Mouse (Mus musculus): Measurements from ENCODE around the gene Gpr137c. TPM values are rescaled to one million over a fixed set of nuclear protein-coding genes. Genes with fewer than 3 reads are reported as not detected.
A peak's percentile ranks its signal among the peaks of the same experiment; 100 is the strongest.

Gpr137c gene
- total RNA-seq, 2 experiments from 2014 or later = 24.5 to 26.7 TPM

DNA sequence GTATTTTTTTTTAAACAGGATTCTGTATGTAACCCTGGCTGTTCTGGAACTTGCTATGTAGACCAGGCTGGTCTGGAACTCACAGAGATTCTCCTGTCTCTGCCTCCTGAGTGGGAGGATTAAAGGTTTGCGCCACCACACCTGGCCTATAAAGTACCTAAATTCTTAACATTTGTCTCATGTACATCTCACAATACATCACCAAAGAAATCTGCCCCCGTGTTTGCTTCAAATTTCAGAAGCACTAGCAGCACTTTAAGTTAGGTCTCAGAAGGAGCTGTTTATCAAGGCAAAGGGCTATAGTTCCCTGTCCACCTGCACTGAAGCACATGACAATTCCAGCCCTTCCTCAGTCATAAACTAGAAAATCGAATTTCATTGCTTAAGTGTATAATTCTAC, 62.5 kb downstream of the Gpr137c start:
- intact Hi-C loops (cut with DNase I) = no loop called here
- no peak for DNase-seq

GRCm38 (mm10) chr14:45291608-45292007, 72.1 kb downstream of the Gpr137c start:
- no peak for DNase-seq
- intact Hi-C loops (cut with DNase I) = no loop called here

- no peak for DNase-seq
- intact Hi-C loops (cut with DNase I) = no loop called here
Observed at GRCm38 (mm10) chr14:45303939-45304338, 84.4 kb downstream of the Gpr137c start.

GRCm38 (mm10) chr14:45304389-45304788, 84.9 kb downstream of the Gpr137c start:
- intact Hi-C loops (cut with DNase I) = no loop called here
- no peak for DNase-seq

- intact Hi-C loops (cut with DNase I) = no loop called here
- DNase-seq = no peak
Observed at GRCm38 (mm10) chr14:45305852-45306251, 86.3 kb downstream of the Gpr137c start.

DNA sequence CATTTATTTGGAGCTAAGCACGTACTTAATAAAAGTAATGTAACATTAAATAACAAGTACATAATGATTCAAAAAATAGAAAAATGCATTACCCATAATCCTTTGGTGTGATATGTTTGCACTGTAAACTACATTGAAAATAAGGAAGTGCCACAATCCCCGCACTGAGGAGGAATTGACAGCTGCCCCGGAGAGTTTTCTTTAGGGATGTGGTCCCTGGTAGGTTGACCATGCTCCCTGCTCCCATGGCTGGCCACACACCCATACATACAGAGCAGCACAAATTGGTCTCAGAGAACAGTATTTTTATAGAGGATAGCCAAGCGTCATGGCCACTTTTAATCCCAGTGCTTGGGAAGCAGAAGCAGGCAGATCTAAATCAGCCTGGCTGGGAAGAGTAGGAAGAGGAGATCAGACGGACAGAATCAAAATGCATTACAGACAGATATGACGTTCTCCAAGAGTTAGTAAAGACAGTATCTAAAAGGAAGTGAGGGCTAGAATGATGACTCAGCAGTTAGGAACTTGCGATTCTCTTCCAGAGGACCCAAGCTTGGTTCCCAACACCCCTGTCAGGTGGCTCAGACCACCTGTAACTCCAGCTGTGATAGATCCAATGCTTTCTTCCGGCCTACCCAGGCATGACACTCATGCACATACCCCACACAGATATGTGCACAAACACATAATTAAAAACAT, 88.3 kb downstream of the Gpr137c start:
- DNase-seq = no peak
- intact Hi-C loops (cut with DNase I) = no loop called here

DNA sequence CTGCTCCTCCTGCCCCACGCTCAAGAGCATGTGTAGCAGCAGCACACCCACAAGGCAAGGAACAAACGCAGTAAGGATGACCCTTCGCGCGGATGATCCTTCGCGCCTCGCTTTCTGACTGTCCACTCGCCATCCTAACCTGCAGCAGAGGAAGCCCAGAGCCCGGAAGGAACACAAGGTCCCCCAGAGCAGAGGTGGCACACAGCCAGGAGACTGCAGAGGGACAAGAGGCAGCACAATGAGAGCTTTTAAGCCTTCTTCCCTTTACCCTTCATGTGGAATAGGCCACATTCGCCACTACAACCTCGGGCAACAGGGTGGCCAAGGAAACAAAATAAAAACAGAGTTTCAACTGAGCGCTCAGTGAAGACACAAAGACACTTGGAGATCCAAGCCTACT, 90.1 kb downstream of the Gpr137c start:
- peak; percentile 25 for DNase-seq
- intact Hi-C loops (cut with DNase I) = no loop called here

GRCm38 (mm10) chr14:45310101-45310500, 90.6 kb downstream of the Gpr137c start:
- intact Hi-C loops (cut with DNase I) = no loop called here
- DNase-seq = no peak

DNA sequence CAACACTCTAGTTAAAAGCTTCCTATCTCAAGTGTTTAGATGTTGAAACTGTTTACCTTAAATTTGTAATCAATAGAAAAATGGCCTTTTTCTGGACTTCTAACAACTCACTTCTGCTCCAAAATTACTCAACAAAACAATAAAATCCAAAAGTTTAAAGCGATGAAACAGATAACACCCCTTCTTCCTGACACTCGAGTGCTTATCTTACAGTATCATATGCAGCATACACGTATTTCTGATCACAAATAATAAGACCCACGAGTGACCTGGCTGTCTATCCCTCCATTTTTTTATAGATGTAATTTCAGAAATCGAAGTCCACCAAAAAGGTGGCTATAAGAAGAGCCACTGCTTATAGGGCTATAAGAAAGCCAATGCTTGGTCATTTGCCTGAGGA, 97.4 kb downstream of the Gpr137c start:
- intact Hi-C loops (cut with DNase I) = no loop called here
- no peak for DNase-seq

DNA sequence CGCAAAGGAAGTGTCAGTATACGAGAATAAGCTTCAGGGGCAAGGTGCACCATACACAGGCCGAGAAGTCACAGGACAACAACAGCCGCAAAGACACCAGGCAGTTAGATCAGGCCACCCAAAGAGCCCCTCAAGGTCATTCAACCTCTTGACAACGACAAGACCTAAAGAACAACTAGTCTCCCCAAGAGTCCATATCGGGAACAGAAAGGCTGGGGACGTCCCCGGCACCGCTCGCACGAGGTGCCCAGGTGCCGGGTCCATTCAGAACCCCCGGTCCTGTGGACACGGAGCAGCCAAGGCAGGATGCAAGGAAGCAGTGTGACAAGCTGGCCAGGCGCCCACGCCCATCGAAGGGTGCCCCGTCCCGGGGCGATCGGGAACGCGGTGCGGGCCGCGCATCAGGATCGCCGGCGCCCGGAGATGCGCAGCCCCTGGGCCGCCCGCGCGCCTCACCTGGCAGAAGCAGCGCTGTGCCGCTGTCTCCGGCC, 98.4 kb downstream of the Gpr137c start:
- DNase-seq = peak; percentile 56
- intact Hi-C loops (cut with DNase I) = no loop called here

DNA sequence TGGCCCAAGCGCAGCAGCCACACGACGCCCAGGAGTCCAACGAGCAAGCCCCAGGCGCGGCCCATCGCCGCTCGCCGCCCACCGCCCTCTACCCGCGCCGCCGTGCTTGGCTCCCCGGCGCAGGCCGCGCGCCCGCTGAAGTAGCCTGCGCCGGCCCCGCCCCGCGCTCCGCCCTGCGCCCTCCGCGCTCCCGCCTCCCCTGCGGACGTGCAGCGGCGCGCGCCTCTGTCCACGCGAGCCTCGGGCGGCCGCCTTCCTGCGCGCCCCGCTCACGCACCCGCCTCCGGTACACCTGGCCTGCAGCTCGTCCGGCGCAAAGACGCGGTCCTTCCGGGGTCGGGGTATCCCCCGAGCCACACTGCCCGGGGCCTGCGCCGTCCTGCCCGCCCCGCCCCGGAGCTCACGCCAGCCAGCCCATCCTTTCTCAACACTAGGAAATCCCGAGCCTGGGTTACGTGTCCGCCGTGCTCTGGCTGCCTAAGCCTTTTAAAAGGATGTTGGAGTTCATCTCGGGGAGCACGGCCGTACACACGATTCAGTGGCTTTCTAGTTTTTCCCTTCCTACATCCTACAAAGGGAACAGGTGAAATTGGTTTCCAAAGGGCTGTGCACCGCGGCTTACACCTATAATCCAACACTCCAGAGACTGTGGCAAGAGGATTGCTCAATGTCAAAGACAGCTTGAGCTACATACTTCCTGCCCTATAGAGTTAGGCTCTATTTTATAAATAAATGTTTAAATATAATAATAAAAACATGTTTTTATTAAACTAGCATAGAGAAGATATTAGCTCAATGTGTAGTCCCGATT, 99.1 kb downstream of the Gpr137c start, which contains the start of gene Ero1l:
TSS of gene Ero1l (minus strand) at position 346 of the 811 bp plus-strand sequence.
- DNase-seq = peak; percentile 82
- intact Hi-C loops (cut with DNase I) = no loop called here

DNA sequence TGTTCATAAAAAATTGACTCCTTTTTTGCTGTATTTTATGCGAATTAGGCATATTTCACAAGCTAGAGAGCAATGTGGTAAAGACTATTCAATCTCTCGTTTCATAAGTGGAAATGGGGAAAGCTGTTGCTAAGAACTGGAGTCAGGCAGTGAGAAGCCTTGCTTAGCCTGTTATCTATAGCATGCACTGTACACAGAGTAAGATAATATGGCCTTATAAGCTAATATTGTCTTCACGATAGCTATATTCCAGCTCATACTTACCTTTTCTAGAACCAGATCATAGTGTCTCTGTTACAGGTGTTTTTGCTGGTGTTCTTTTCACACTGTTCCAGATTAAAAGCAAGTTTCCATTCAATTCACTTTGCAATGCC, 99.7 kb downstream of the Gpr137c start:
- no peak for DNase-seq
- intact Hi-C loops (cut with DNase I) = no loop called here

GRCm38 (mm10) chr14:45320111-45320510, 100.6 kb downstream of the Gpr137c start:
- intact Hi-C loops (cut with DNase I) = no loop called here
- DNase-seq = no peak

DNA sequence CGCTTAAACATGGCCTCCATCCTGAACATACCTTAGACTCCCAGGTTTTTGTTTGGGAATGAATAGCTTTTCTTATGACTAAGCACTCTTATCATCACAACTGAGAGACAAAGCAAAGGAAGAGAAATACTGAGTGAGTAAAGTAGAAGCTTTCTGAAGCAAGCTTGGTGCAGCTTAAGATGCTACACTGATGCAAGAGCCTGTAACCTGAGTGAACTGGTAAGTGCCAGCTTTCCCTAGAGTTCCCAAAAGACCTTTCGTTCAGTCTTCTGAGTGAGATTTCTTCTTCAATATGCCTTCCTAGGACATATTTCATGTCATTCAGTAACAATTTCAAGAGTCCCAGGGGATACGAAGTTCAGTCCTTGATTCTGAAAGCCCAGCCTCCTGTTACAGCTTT, 101.5 kb downstream of the Gpr137c start:
- no peak for DNase-seq
- intact Hi-C loops (cut with DNase I) = no loop called here

- intact Hi-C loops (cut with DNase I) = no loop called here
- DNase-seq = no peak
Observed at GRCm38 (mm10) chr14:45321622-45322021, 102.1 kb downstream of the Gpr137c start.

DNA sequence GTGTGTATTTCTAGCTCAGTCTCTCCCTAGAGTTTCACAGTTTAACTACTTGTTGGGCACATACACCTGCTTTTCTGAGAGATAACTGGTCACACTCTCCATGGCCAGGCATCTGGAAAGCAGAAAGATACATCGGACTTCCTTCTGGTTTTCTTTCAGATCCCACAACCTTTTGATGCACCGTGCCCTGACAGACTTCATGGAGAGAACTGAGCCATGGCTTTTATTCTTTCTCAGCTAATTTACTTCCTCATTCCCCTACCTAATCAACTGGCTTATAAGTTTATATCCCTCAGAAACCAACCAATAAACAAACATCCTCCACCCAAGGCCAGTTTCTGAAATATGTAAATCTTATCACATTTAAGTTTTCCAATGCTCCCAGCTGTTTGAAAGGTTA, 102.9 kb downstream of the Gpr137c start:
- no peak for DNase-seq
- intact Hi-C loops (cut with DNase I) = no loop called here

DNA sequence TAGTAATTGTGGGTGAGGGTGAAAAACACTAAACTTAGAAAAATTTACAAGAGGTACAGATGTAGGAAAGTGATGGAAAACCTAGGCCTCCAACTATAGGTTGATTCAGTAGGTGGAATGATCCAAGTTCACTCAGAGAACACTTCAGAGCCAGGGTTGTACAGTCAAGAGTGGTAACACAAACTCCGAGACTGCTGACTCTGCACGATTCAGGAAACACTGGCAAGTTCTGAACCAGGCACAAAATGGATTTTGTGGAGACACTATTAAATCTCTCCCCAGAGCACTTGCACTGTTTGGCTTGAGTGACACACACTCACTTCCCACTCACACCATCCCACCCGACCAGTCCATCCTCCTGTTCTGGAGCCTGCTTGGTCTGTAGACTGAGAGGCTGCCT, 103.8 kb downstream of the Gpr137c start:
- intact Hi-C loops (cut with DNase I) = no loop called here

GRCm38 (mm10) chr14:45325471-45325870, 106.0 kb downstream of the Gpr137c start:
- peak; percentile 72 for DNase-seq
- intact Hi-C loops (cut with DNase I) = no loop called here

More for the DNA sequence above, 103.8 kb downstream of the Gpr137c start:
- DNase-seq = no peak

GRCm38 (mm10) chr14:45328072-45328713, 108.7 kb downstream of the Gpr137c start:
- intact Hi-C loops (cut with DNase I) = no loop called here
- DNase-seq = no peak

- intact Hi-C loops (cut with DNase I) = no loop called here
- DNase-seq = no peak
Observed at GRCm38 (mm10) chr14:45329018-45329588, 109.6 kb downstream of the Gpr137c start.

- intact Hi-C loops (cut with DNase I) = no loop called here
- DNase-seq = peak; percentile 93
Observed at GRCm38 (mm10) chr14:45329589-45330181, 110.2 kb downstream of the Gpr137c start, which contains the start of gene Psmc6. Gene Psmc6, plus strand, starts transcription at chr14:45329788.

Measured in left cerebral cortex, postnatal 4 days (tissue).